8 mouse cellular contexts compared by ENCODE assay signal in the genomic region with DNA sequence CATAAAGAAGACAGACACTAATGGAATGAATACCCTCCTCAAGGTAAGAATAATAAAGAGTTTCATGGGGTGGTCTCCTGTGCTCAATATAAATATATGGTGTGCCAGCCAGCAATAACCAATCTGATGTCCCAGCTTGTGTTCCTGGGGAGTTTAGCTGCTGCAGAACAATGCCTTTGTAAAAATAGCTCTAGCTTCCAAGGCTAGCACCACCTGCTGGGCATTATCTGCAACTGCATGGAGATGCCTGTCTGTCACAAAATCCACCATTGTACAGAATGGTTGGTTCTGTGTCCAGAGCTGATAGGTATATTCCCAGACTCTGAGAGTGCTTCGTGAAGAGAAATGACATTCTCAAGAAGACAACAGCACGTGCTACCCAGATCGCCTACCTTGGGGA. TPM values are rescaled to one million over a fixed set of nuclear protein-coding genes. Genes with fewer than 3 reads are reported as not detected.
A peak's percentile ranks its signal among the peaks of the same experiment; 100 is the strongest.
DNase-seq lines count a peak whose midpoint lies in the region; ATAC-seq and TF ChIP-seq lines count a peak whose summit lies in the region.
"Had no signal": no experiment of that assay in that cellular context is flagged by ENCODE, and none has a peak within 500 bp of the region (broad histone marks: within the 10 kb centered on the region; RNA-seq: fewer than 3 reads in every experiment).

No protein-coding gene starts in this region.

- peak; percentile 48; the same call in 1 of the 2 replicates for ATAC-seq in midbrain, embryonic 11.5 days (ENCODE audit: low FRiP score)
- ATAC-seq in midbrain, embryonic 15.5 days (replicated peaks), result no peak
- no peak for ATAC-seq in Patski
- no peak for ATAC-seq in liver, embryonic 14.5 days (ENCODE audit: insufficient read depth)

- no peaks in the 10 kb centered on the region for H3K4me1 ChIP-seq in midbrain, embryonic 11.5 days (ENCODE audit: control insufficient read depth, insufficient read depth, low read length)
- H3K4me1 ChIP-seq in midbrain, embryonic 15.5 days, result no peaks in the 10 kb centered on the region; the same call in 1 of the 2 replicates
- no peaks in the 10 kb centered on the region; a peak in 1 of 4 replicates for H3K4me1 ChIP-seq in liver, embryonic 14.5 days (replicated peaks; ENCODE audit: control insufficient read depth in 2 of 2, insufficient read depth in 2 of 2, low read length in 1 of 2)

- WGBS in midbrain, embryonic 11.5 days, result 25% methylated on average over 3 of the region's 3 CpGs
- WGBS in midbrain, embryonic 15.5 days, result 25% methylated on average over 3 of the region's 3 CpGs
- 10% methylated on average over 3 of the region's 3 CpGs for WGBS in liver, embryonic 14.5 days (ENCODE audit: insufficient replicate concordance)

- no peak overlapping the region for H3K9ac ChIP-seq in midbrain, embryonic 11.5 days (ENCODE audit: low read length)
- H3K9ac ChIP-seq in midbrain, embryonic 15.5 days, result no peak overlapping the region
- no peak overlapping the region for H3K9ac ChIP-seq in liver, embryonic 14.5 days (replicated peaks)

- H3K27ac ChIP-seq in midbrain, embryonic 11.5 days (ENCODE audit: low read depth, low read length), result no peak overlapping the region
- H3K27ac ChIP-seq in midbrain, embryonic 15.5 days, result no peak overlapping the region
- H3K27ac ChIP-seq in liver, embryonic 14.5 days, result no peak overlapping the region

- no peaks in the 10 kb centered on the region for H3K36me3 ChIP-seq in midbrain, embryonic 11.5 days (ENCODE audit: control insufficient read depth, insufficient read depth, low read length)
- no peaks in the 10 kb centered on the region for H3K36me3 ChIP-seq in midbrain, embryonic 15.5 days (replicated peaks)
- no peaks in the 10 kb centered on the region for H3K36me3 ChIP-seq in liver, embryonic 14.5 days (replicated peaks; ENCODE audit: control insufficient read depth, insufficient read depth, low read depth)

- no peaks in the 10 kb centered on the region for H3K27me3 ChIP-seq in midbrain, embryonic 11.5 days (ENCODE audit: control insufficient read depth, insufficient read depth, low read length)
- no peaks in the 10 kb centered on the region for H3K27me3 ChIP-seq in midbrain, embryonic 15.5 days (replicated peaks)
- peaks cover 34% of the 10 kb centered on the region for H3K27me3 ChIP-seq in Patski
- H3K27me3 ChIP-seq in liver, embryonic 14.5 days (ENCODE audit: control insufficient read depth, insufficient read depth, low read length), result no peaks in the 10 kb centered on the region; the same call in 1 of the 2 replicates

- H3K4me2 ChIP-seq in midbrain, embryonic 11.5 days, result no peak overlapping the region
- H3K4me2 ChIP-seq in midbrain, embryonic 15.5 days, result no peak overlapping the region
- H3K4me2 ChIP-seq in liver, embryonic 14.5 days (ENCODE audit: low read depth), result no peak overlapping the region

- in situ Hi-C loops in Patski (cut with MboI; ENCODE audit: low pct_unique_long_range_greater_than_20kb), result no loop called here

- TF ChIP-seq EP300 in liver, embryonic 14.5 days (IDR thresholded peaks at IDR 0.05; ENCODE audit: low read depth), result no peak

- H3K4me3 ChIP-seq in midbrain, embryonic 11.5 days (ENCODE audit: low read depth, low read length), result no peak overlapping the region
- no peak overlapping the region for H3K4me3 ChIP-seq in midbrain, embryonic 15.5 days
- H3K4me3 ChIP-seq in liver, embryonic 14.5 days (ENCODE audit: insufficient read depth in 1 of 2, low read depth in 2 of 2, low read length in 2 of 2), result no peak overlapping the region
- H3K4me3 ChIP-seq: myocyte had no signal

- DNase-seq in midbrain, embryonic 11.5 days (ENCODE audit: low spot score, missing footprints), result peak; percentile 88
- DNase-seq in Patski (ENCODE audit: low read depth, low spot score), result no peak
- DNase-seq in cerebellum, adult 11-12 months, result peak; percentile 26
- peak; percentile 57 for DNase-seq in forelimb bud, embryonic 11.5 days (ENCODE audit: low read depth, low spot score)
- no peak for DNase-seq in liver, embryonic 14.5 days (ENCODE audit: low read depth in 3 of 3, low spot score in 3 of 3)
- DNase-seq in retina, postnatal 1 day, result peak; percentile 73

- peak; percentile 91 for TF ChIP-seq CTCF in Patski (IDR thresholded peaks at IDR 0.05)
- peak; percentile 88 for TF ChIP-seq CTCF in liver, embryonic 14.5 days (IDR thresholded peaks at IDR 0.05; ENCODE audit: low read depth)

- POLR2A ChIA-PET in Patski (lab: Charles Lee), result no interaction called here

- H3K9me3 ChIP-seq in midbrain, embryonic 11.5 days (ENCODE audit: control insufficient read depth, low read length), result no peaks in the 10 kb centered on the region
- no peaks in the 10 kb centered on the region for H3K9me3 ChIP-seq in midbrain, embryonic 15.5 days
- no peaks in the 10 kb centered on the region for H3K9me3 ChIP-seq in liver, embryonic 14.5 days (ENCODE audit: control insufficient read depth, low read length)

- CTCF ChIA-PET in Patski (lab: Charles Lee), result no interaction called here

RNA-seq across cellular contexts. Expression of a gene that starts 4.4 kb away (rescaled TPM):
- polyA plus RNA-seq in midbrain, embryonic 11.5 days (2014; fragmentation: Nextera tagmentation; extraction: Ambion mirVana), result not detected in 2 replicates
- 0.48 and 0.59 TPM in 2 replicates for polyA plus RNA-seq in midbrain, embryonic 15.5 days (2015; fragmentation: Nextera tagmentation; extraction: Ambion mirVana)
- not detected for polyA plus RNA-seq in Patski (2021)
- polyA plus RNA-seq in liver, embryonic 14.5 days (2012; rRNA removed), result not detected in 2 replicates
- not detected in 2 replicates for polyA plus RNA-seq in liver, embryonic 14.5 days (2014; fragmentation: Nextera tagmentation; extraction: Ambion mirVana)
- polyA plus RNA-seq: myocyte had no signal

Comparison
In these comparisons a context has a peak if more than half of its experiments do, and no peak if none do; other contexts are left out.
1. DNase-seq: peak in midbrain, embryonic 11.5 days (single experiment), cerebellum, adult 11-12 months (single experiment), forelimb bud, embryonic 11.5 days (single experiment) and retina, postnatal 1 day (single experiment); none in Patski (single experiment) and liver, embryonic 14.5 days (0 of 3).